Mouse (Mus musculus): ENCODE measurements at regions not wholly inside any gene's neighbourhood (a gene's known extent, or its start where the extent isn't known, plus 50 kb on each side); places are given as distances from the start of the nearest gene placed in this dataset.

GRCm38 (mm10) chr7:68559440-68560343 lies 189.3 kb downstream of the Arrdc4 start:
- Histone ChIP-seq H3K4me2 (ENCODE audit: low read length) (no peak overlapping the region), H3K4me3 (ENCODE audit: low read depth, low read length) (no peak overlapping the region), H3K9ac (ENCODE audit: low read length) (no peak overlapping the region), H3K27me3 (replicated peaks; ENCODE audit: control insufficient read depth, insufficient read depth, low read length) (no peaks in the 10 kb centered on the region), H3K9me3 (ENCODE audit: control insufficient read depth, low read length) (no peaks in the 10 kb centered on the region), H3K36me3 (ENCODE audit: control insufficient read depth, insufficient read depth, low read length) (no peaks in the 10 kb centered on the region), H3K4me1 (replicated peaks; ENCODE audit: control insufficient read depth, insufficient read depth, low read length) (no peaks in the 10 kb centered on the region), H3K27ac (ENCODE audit: low read depth) (no peak overlapping the region)
- DNase-seq (ENCODE audit: low spot score) (no peak), ATAC-seq (replicated peaks; ENCODE audit: low FRiP score, low TSS enrichment, low read depth) (no peak)
- 64% methylated on average over 15 of the region's 15 CpGs for WGBS

DNA sequence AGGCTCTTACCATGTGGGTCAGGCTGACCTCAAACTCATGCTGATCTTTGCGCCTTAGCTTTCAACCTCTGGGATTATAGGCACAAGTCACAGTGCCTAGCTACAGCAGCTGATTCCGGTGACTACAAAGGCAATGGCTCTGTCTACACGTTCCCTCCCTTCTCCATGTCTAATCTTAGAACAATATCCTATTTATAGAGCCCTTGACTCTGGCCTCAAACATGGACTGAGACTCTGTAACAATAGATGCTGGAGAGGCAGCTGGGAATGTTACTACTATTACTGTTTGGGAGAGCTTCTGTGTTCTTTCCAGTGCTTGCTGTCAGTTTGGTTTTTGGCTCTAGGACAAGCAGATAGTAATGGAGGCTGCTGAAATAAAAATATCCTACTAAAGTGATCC lies 198.7 kb downstream of the Arrdc4 start:
- ATAC-seq (replicated peaks; ENCODE audit: low FRiP score, low TSS enrichment, low read depth) (no peak), DNase-seq (ENCODE audit: low spot score) (peak; percentile 31)
- 64% methylated on average over 3 of the region's 3 CpGs for WGBS
- Histone ChIP-seq H3K27ac (ENCODE audit: low read depth) (no peak overlapping the region), H3K4me3 (ENCODE audit: low read depth, low read length) (no peak overlapping the region), H3K27me3 (replicated peaks; ENCODE audit: control insufficient read depth, insufficient read depth, low read length) (no peaks in the 10 kb centered on the region), H3K4me2 (ENCODE audit: low read length) (no peak overlapping the region), H3K36me3 (ENCODE audit: control insufficient read depth, insufficient read depth, low read length) (no peaks in the 10 kb centered on the region), H3K9me3 (ENCODE audit: control insufficient read depth, low read length) (no peaks in the 10 kb centered on the region), H3K4me1 (replicated peaks; ENCODE audit: control insufficient read depth, insufficient read depth, low read length) (no peaks in the 10 kb centered on the region), H3K9ac (ENCODE audit: low read length) (no peak overlapping the region)

GRCm38 (mm10) chr7:68548176-68548575 lies 200.9 kb downstream of the Arrdc4 start:
- no peaks in the 10 kb centered on the region for H3K27me3 ChIP-seq (replicated peaks; ENCODE audit: control insufficient read depth, insufficient read depth, low read length)
- no peak overlapping the region for H3K4me2 ChIP-seq (ENCODE audit: low read length)
- H3K4me3 ChIP-seq (ENCODE audit: low read depth, low read length) = no peak overlapping the region
- DNase-seq (ENCODE audit: low spot score) = no peak
- H3K9me3 ChIP-seq (ENCODE audit: control insufficient read depth, low read length) = no peaks in the 10 kb centered on the region
- no peak for ATAC-seq (replicated peaks; ENCODE audit: low FRiP score, low TSS enrichment, low read depth)
- no peak overlapping the region for H3K9ac ChIP-seq (ENCODE audit: low read length)
- no peak overlapping the region for H3K27ac ChIP-seq (ENCODE audit: low read depth)
- no peaks in the 10 kb centered on the region for H3K4me1 ChIP-seq (replicated peaks; ENCODE audit: control insufficient read depth, insufficient read depth, low read length)
- H3K36me3 ChIP-seq (ENCODE audit: control insufficient read depth, insufficient read depth, low read length) = no peaks in the 10 kb centered on the region

- Histone ChIP-seq H3K9ac (ENCODE audit: low read length) (no peak overlapping the region), H3K27me3 (replicated peaks; ENCODE audit: control insufficient read depth, insufficient read depth, low read length) (no peaks in the 10 kb centered on the region), H3K9me3 (ENCODE audit: control insufficient read depth, low read length) (no peaks in the 10 kb centered on the region), H3K4me2 (ENCODE audit: low read length) (no peak overlapping the region), H3K4me1 (replicated peaks; ENCODE audit: control insufficient read depth, insufficient read depth, low read length) (no peaks in the 10 kb centered on the region), H3K4me3 (ENCODE audit: low read depth, low read length) (no peak overlapping the region), H3K27ac (ENCODE audit: low read depth) (no peak overlapping the region), H3K36me3 (ENCODE audit: control insufficient read depth, insufficient read depth, low read length) (no peaks in the 10 kb centered on the region)
- whole genome bisulfite sequencing = 74% methylated on average over 11 of the region's 11 CpGs
- DNase-seq (ENCODE audit: low spot score) (peak; percentile 47), ATAC-seq (replicated peaks; ENCODE audit: low FRiP score, low TSS enrichment, low read depth) (no peak)
Observed at GRCm38 (mm10) chr7:68544136-68544535, 204.9 kb downstream of the Arrdc4 start.

GRCm38 (mm10) chr7:68509096-68509495 lies 235.5 kb downstream of the Fam169b start:
- WGBS = 90% methylated on average over 6 of the region's 6 CpGs
- no peak overlapping the region for H3K27ac ChIP-seq (ENCODE audit: low read depth)
- no peaks in the 10 kb centered on the region for H3K36me3 ChIP-seq (ENCODE audit: control insufficient read depth, insufficient read depth, low read length)
- DNase-seq (ENCODE audit: low spot score) (no peak), ATAC-seq (replicated peaks; ENCODE audit: low FRiP score, low TSS enrichment, low read depth) (no peak)
- H3K4me3 ChIP-seq (ENCODE audit: low read depth, low read length) = no peak overlapping the region
- H3K4me2 ChIP-seq (ENCODE audit: low read length) = no peak overlapping the region
- no peak overlapping the region for H3K9ac ChIP-seq (ENCODE audit: low read length)
- H3K4me1 ChIP-seq (replicated peaks; ENCODE audit: control insufficient read depth, insufficient read depth, low read length) = no peaks in the 10 kb centered on the region
- H3K9me3 ChIP-seq (ENCODE audit: control insufficient read depth, low read length) = no peaks in the 10 kb centered on the region
- H3K27me3 ChIP-seq (replicated peaks; ENCODE audit: control insufficient read depth, insufficient read depth, low read length) = no peaks in the 10 kb centered on the region

GRCm38 (mm10) chr7:68491143-68491810 lies 217.6 kb downstream of the Fam169b start:
- ATAC-seq (replicated peaks; ENCODE audit: low FRiP score, low TSS enrichment, low read depth) (no peak), DNase-seq (ENCODE audit: low spot score) (no peak)
- 66% methylated on average over 6 of the region's 6 CpGs for WGBS
- Histone ChIP-seq H3K27ac (ENCODE audit: low read depth) (no peak overlapping the region), H3K9me3 (ENCODE audit: control insufficient read depth, low read length) (no peaks in the 10 kb centered on the region), H3K4me3 (ENCODE audit: low read depth, low read length) (no peak overlapping the region), H3K36me3 (ENCODE audit: control insufficient read depth, insufficient read depth, low read length) (no peaks in the 10 kb centered on the region), H3K27me3 (replicated peaks; ENCODE audit: control insufficient read depth, insufficient read depth, low read length) (no peaks in the 10 kb centered on the region), H3K4me1 (replicated peaks; ENCODE audit: control insufficient read depth, insufficient read depth, low read length) (no peaks in the 10 kb centered on the region), H3K4me2 (ENCODE audit: low read length) (no peak overlapping the region), H3K9ac (ENCODE audit: low read length) (no peak overlapping the region)

DNA sequence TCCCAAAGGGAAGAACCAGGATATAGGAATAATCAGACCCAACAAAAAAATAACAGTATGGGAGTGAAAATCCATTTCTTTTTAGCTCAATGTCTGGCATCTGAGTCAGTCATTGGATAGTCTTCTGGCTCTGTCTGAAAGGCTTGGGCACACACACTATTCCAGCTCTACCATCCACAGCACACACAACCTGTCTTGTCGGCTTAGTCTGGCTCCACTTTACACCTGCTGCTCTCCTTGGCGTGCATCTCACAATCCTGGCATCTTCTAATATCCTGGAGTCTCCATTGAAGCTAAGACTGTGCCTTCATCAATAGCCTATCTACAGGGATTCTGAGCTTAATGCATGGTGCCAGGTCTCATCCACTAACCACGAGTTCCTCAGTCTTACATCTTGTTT lies 213.0 kb downstream of the Fam169b start:
- Histone ChIP-seq H3K36me3 (ENCODE audit: control insufficient read depth, insufficient read depth, low read length) (no peaks in the 10 kb centered on the region), H3K4me1 (replicated peaks; ENCODE audit: control insufficient read depth, insufficient read depth, low read length) (no peaks in the 10 kb centered on the region), H3K27ac (ENCODE audit: low read depth) (no peak overlapping the region), H3K4me3 (ENCODE audit: low read depth, low read length) (no peak overlapping the region), H3K9me3 (ENCODE audit: control insufficient read depth, low read length) (no peaks in the 10 kb centered on the region), H3K27me3 (replicated peaks; ENCODE audit: control insufficient read depth, insufficient read depth, low read length) (no peaks in the 10 kb centered on the region), H3K9ac (ENCODE audit: low read length) (no peak overlapping the region), H3K4me2 (ENCODE audit: low read length) (no peak overlapping the region)
- DNase-seq (ENCODE audit: low spot score) = no peak
- WGBS = 80% methylated on average over 3 of the region's 3 CpGs
- ATAC-seq (replicated peaks; ENCODE audit: low FRiP score, low TSS enrichment, low read depth) = no peak

GRCm38 (mm10) chr7:68482553-68482952 lies 208.9 kb downstream of the Fam169b start:
- ATAC-seq (replicated peaks; ENCODE audit: low FRiP score, low TSS enrichment, low read depth) (no peak), DNase-seq (ENCODE audit: low spot score) (no peak)
- Histone ChIP-seq H3K4me2 (ENCODE audit: low read length) (no peak overlapping the region), H3K36me3 (ENCODE audit: control insufficient read depth, insufficient read depth, low read length) (no peaks in the 10 kb centered on the region), H3K9ac (ENCODE audit: low read length) (no peak overlapping the region), H3K4me3 (ENCODE audit: low read depth, low read length) (no peak overlapping the region), H3K27me3 (replicated peaks; ENCODE audit: control insufficient read depth, insufficient read depth, low read length) (peaks cover 6% of the 10 kb centered on the region; the same call in 1 of the 2 replicates), H3K27ac (ENCODE audit: low read depth) (no peak overlapping the region), H3K4me1 (replicated peaks; ENCODE audit: control insufficient read depth, insufficient read depth, low read length) (no peaks in the 10 kb centered on the region), H3K9me3 (ENCODE audit: control insufficient read depth, low read length) (no peaks in the 10 kb centered on the region)
- WGBS = 26% methylated on average over 10 of the region's 10 CpGs

Measured in intestine, embryonic 14.5 days (tissue).